Mouse (Mus musculus) heart, postnatal 0 days (tissue): ENCODE measurements around the gene Gm6096. TPM values are rescaled to one million over a fixed set of nuclear protein-coding genes. Genes with fewer than 3 reads are reported as not detected.

Experiments
- ATAC-seq: fragments of 200-750 bp; cut with Nextera tagmentation; 2 replicates; pipeline ENCODE4 v1.8.0; 2017; ENCODE audit warnings: low read depth, moderate number of reproducible peaks, moderate library complexity; ENCODE audit not compliant: insufficient read depth
- DNase-seq: peaks from one replicate; pipeline ENCODE4 v3.0.0-alpha.2; 2016; ENCODE audit warnings: low spot score
- H3K27ac ChIP-seq: fragments of 300-500 bp; sonication (generic); 2 replicates; pipeline ENCODE4 v1.5.1; 2014; ENCODE audit warnings: low read depth, mild to moderate bottlenecking
- H3K27me3 ChIP-seq: fragments of 300-500 bp; sonication (generic); 2 replicates; pipeline ENCODE4 v1.6.1; 2014; ENCODE audit warnings: low read length, mixed read lengths; ENCODE audit not compliant: control insufficient read depth, insufficient read depth
- H3K36me3 ChIP-seq: fragments of 300-500 bp; sonication (generic); replicated peaks from 2 replicates; pipeline ENCODE4 v1.6.1; 2014; ENCODE audit warnings: low read length, mixed read lengths; ENCODE audit not compliant: control insufficient read depth, insufficient read depth
- H3K4me1 ChIP-seq: fragments of 300-500 bp; sonication (generic); 2 replicates; pipeline ENCODE4 v1.6.1; 2014; ENCODE audit warnings: antibody characterized with exemption; ENCODE audit not compliant: control insufficient read depth, insufficient read depth
- H3K4me2 ChIP-seq: fragments of 300-500 bp; sonication (generic); 2 replicates; pipeline ENCODE4 v1.6.1; 2014; ENCODE audit warnings: low read depth, mild to moderate bottlenecking, low read length, moderate library complexity
- H3K4me3 ChIP-seq: fragments of 300-500 bp; sonication (generic); 2 replicates; pipeline ENCODE4 v1.5.1; 2014; ENCODE audit warnings: low read depth, low read length
- H3K9ac ChIP-seq: fragments of 300-500 bp; sonication (generic); replicated peaks from 2 replicates; pipeline ENCODE4 v1.6.1; 2014; ENCODE audit warnings: low read depth, low read length, mixed read lengths
- H3K9me3 ChIP-seq: fragments of 300-500 bp; sonication (generic); replicated peaks from 2 replicates; pipeline ENCODE4 v1.6.1; 2016; ENCODE audit warnings: low read length; ENCODE audit not compliant: control insufficient read depth
- CTCF ChIP-seq: IDR thresholded peaks from 2 replicates; pipeline ENCODE4 v1.5.1; 2016; ENCODE audit warnings: antibody characterized with exemption, control low read depth, low read depth
- EP300 ChIP-seq: IDR thresholded peaks from 2 replicates; pipeline ENCODE4 v1.6.1; 2016; ENCODE audit warnings: antibody characterized with exemption, low read depth
- WGBS: fragments of 180-500 bp; shearing (Covaris S2); extraction: QIAGEN DNeasy Blood & Tissue Kit; methylation state at CpG from one replicate; pipeline ENCODE4 v1.1.7; 2014; 5-methylcytosine and 5-hydroxymethylcytosine counted together
- polyA plus RNA-seq: library from polyadenylated mRNA; unstranded; fragments of >200 nt; fragmentation: Nextera tagmentation; extraction: Ambion mirVana; gene quantifications from 2 replicates; pipeline ENCODE4 v1.2.1, GENCODE M21; 2015
- total RNA-seq: library from RNA; depleted of rRNA; stranded (reverse); fragments of >200 nt; gene quantifications from 2 replicates; pipeline ENCODE4 v1.2.3, GENCODE M21; 2014; ENCODE audit warnings: low replicate concordance; rRNA removed

The Gm6096 gene
- total and polyA plus RNA-seq, 2 experiments from 2014 or later = not detected

GRCm38 (mm10) chr7:34296124-34296523 is 45.3 kb downstream of the Gm6096 start:
- no peak overlapping the region for H3K4me3 ChIP-seq
- H3K27ac ChIP-seq = no peak overlapping the region
- WGBS = 73% methylated on average over 3 of the region's 3 CpGs
- ATAC-seq = no peak
- no peak for DNase-seq
- no peak overlapping the region for H3K4me2 ChIP-seq
- no peak overlapping the region for H3K9ac ChIP-seq
- H3K27me3 ChIP-seq = no peaks in the 10 kb centered on the region
- no peak for TF ChIP-seq CTCF
- TF ChIP-seq EP300 = no peak
- H3K4me1 ChIP-seq = peaks cover 8% of the 10 kb centered on the region; the same call in 1 of the 2 replicates
- no peaks in the 10 kb centered on the region for H3K9me3 ChIP-seq
- H3K36me3 ChIP-seq = 0 out of 2 replicates have a peak, but pooled peaks cover 4% of the 10 kb centered on the region

DNA sequence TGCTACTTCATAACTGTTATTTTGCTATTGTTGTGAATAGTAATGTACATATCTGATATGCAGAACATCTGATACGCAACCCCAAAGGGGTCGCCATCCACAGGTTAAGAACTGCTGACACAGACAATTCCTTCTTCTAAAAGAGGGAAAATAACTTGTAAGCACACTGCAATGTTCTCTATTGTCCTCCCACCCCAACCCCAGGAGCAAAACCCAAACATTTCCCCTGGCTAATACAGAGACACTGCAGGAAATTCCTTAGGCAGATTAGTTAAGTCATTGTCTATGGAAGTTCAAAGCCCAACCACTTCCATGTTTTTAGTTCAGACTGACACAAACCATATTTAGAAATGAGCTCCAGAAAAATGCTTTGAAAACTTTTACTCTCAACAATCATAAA is 48.0 kb downstream of the Gm6096 start:
- H3K27ac ChIP-seq = peak overlapping the region; percentile 70
- ATAC-seq (no peak), DNase-seq (no peak)
- H3K4me3 ChIP-seq = no peak overlapping the region
- H3K36me3 ChIP-seq = 0 out of 2 replicates have a peak, but pooled peaks cover 4% of the 10 kb centered on the region
- no peak overlapping the region for H3K4me2 ChIP-seq
- no peak overlapping the region for H3K9ac ChIP-seq
- peaks cover 23% of the 10 kb centered on the region for H3K4me1 ChIP-seq
- H3K27me3 ChIP-seq = no peaks in the 10 kb centered on the region
- 84% methylated on average over 2 of the region's 2 CpGs for WGBS
- TF ChIP-seq EP300 (no peak), CTCF (no peak)
- H3K9me3 ChIP-seq = no peaks in the 10 kb centered on the region

Other genes starting within 250 kb of the Gm6096 start
- not detected in 2 replicates for gene Scgb2b27, start 237.1 kb upstream of the Gm6096 start, total RNA-seq
- not detected in 2 replicates for gene Scgb2b27, start 237.1 kb upstream of the Gm6096 start, polyA plus RNA-seq
- not detected in 2 replicates for gene Scgb1b27, start 229.6 kb upstream of the Gm6096 start, total RNA-seq
- not detected in 2 replicates for gene Scgb1b27, start 229.6 kb upstream of the Gm6096 start, polyA plus RNA-seq
- gene Scgb1b30, start 155.6 kb upstream of the Gm6096 start, total RNA-seq = not detected in 2 replicates
- gene Scgb1b30, start 155.6 kb upstream of the Gm6096 start, polyA plus RNA-seq = not detected in 2 replicates
- 39.3 and 55.5 TPM in 2 replicates for gene Wtip, start 117.8 kb upstream of the Gm6096 start, total RNA-seq
- gene Wtip, start 117.8 kb upstream of the Gm6096 start, polyA plus RNA-seq = 1.9 and 2.2 TPM in 2 replicates
- 54.8 and 57.3 TPM in 2 replicates for gene Uba2, start 81.4 kb upstream of the Gm6096 start, total RNA-seq
- 55.7 and 59.3 TPM in 2 replicates for gene Uba2, start 81.4 kb upstream of the Gm6096 start, polyA plus RNA-seq
- 32.5 and 41.9 TPM in 2 replicates for gene Pdcd2l, start 54.4 kb upstream of the Gm6096 start, total RNA-seq
- 41.7 and 44.0 TPM in 2 replicates for gene Pdcd2l, start 54.4 kb upstream of the Gm6096 start, polyA plus RNA-seq
- gene Gpi1, start 20.7 kb upstream of the Gm6096 start, total RNA-seq = 645 and 692 TPM in 2 replicates
- gene Gpi1, start 20.7 kb upstream of the Gm6096 start, polyA plus RNA-seq = 587 and 618 TPM in 2 replicates
- gene 4931406P16Rik, start 62.5 kb downstream of the Gm6096 start, total RNA-seq = 62.1 and 67.8 TPM in 2 replicates
- gene 4931406P16Rik, start 62.5 kb downstream of the Gm6096 start, polyA plus RNA-seq = 25.4 and 25.9 TPM in 2 replicates
- gene Lsm14a, start 142.3 kb downstream of the Gm6096 start, total RNA-seq = 41.4 and 57.2 TPM in 2 replicates
- 40.7 and 44.7 TPM in 2 replicates for gene Lsm14a, start 142.3 kb downstream of the Gm6096 start, polyA plus RNA-seq